Mouse (Mus musculus): ENCODE data around the gene Ccdc97. TPM values are rescaled to one million over a fixed set of nuclear protein-coding genes. Genes with fewer than 3 reads are reported as not detected.
A peak's percentile ranks its signal among the peaks of the same experiment; 100 is the strongest.

The Ccdc97 gene
- polyA plus RNA-seq (2015; fragmentation: Nextera tagmentation; extraction: Ambion mirVana), result 22.0 and 24.6 TPM in 2 replicates

- Histone ChIP-seq H3K9ac (peak within 1 kb of the TSS; percentile 74), H3K4me1 (peaks cover 18% of the 10 kb centered on the region), H3K27me3 (no peaks in the 10 kb centered on the region), H3K36me3 (peaks cover 59% of the 10 kb centered on the region), H3K4me2 (replicated peaks) (peak within 1 kb of the TSS; percentile 90), H3K9me3 (no peaks in the 10 kb centered on the region), H3K4me3 (peak within 1 kb of the TSS; percentile 66), H3K27ac (peak within 1 kb of the TSS; percentile 69; the same call in 1 of the 2 replicates)
- ATAC-seq (ENCODE audit: low FRiP score, low read depth), result peak; percentile 82
- 4% methylated on average over 32 of the region's 32 CpGs for WGBS
Observed at GRCm38 (mm10) chr7:25718788-25719417, at the start of gene Ccdc97. Ccdc97 (minus strand) TSS chr7:25719088.

- Histone ChIP-seq H3K9me3 (0 out of 2 replicates have a peak, but pooled peaks cover 6% of the 10 kb centered on the region), H3K4me1 (no peaks in the 10 kb centered on the region), H3K4me2 (replicated peaks) (no peak overlapping the region), H3K27ac (no peak overlapping the region), H3K9ac (no peak overlapping the region), H3K36me3 (peaks cover 99% of the 10 kb centered on the region), H3K27me3 (no peaks in the 10 kb centered on the region), H3K4me3 (no peak overlapping the region)
- no peak for ATAC-seq (ENCODE audit: low FRiP score, low read depth)
- 79% methylated on average over 5 of the region's 5 CpGs for WGBS
Observed at GRCm38 (mm10) chr7:25768229-25768628, 49.3 kb upstream of the Ccdc97 start.

- H3K36me3 ChIP-seq, result peaks cover 98% of the 10 kb centered on the region
- 86% methylated on average over 6 of the region's 6 CpGs for WGBS
- 0 out of 2 replicates have a peak, but pooled peaks cover 6% of the 10 kb centered on the region for H3K9me3 ChIP-seq
Observed at GRCm38 (mm10) chr7:25766108-25766507, 47.2 kb upstream of the Ccdc97 start.

GRCm38 (mm10) chr7:25764221-25764620 is 45.3 kb upstream of the Ccdc97 start:
- no peak overlapping the region for H3K9ac ChIP-seq
- no peaks in the 10 kb centered on the region for H3K4me1 ChIP-seq
- H3K27me3 ChIP-seq, result no peaks in the 10 kb centered on the region
- WGBS, result 42% methylated on average over 5 of the region's 5 CpGs
- H3K4me2 ChIP-seq (replicated peaks), result no peak overlapping the region
- H3K27ac ChIP-seq, result no peak overlapping the region
- no peak for ATAC-seq (ENCODE audit: low FRiP score, low read depth)
- H3K36me3 ChIP-seq, result peaks cover 97% of the 10 kb centered on the region
- H3K9me3 ChIP-seq, result 0 out of 2 replicates have a peak, but pooled peaks cover 6% of the 10 kb centered on the region
- H3K4me3 ChIP-seq, result no peak overlapping the region

More at GRCm38 (mm10) chr7:25766108-25766507, 47.2 kb upstream of the Ccdc97 start:
- H3K4me1 ChIP-seq, result no peaks in the 10 kb centered on the region
- no peak overlapping the region for H3K9ac ChIP-seq
- H3K4me2 ChIP-seq (replicated peaks), result no peak overlapping the region
- H3K27ac ChIP-seq, result no peak overlapping the region
- no peak overlapping the region for H3K4me3 ChIP-seq
- H3K27me3 ChIP-seq, result no peaks in the 10 kb centered on the region
- ATAC-seq (ENCODE audit: low FRiP score, low read depth), result no peak

GRCm38 (mm10) chr7:25763678-25764077 is 44.8 kb upstream of the Ccdc97 start:
- H3K4me3 ChIP-seq, result no peak overlapping the region
- H3K9ac ChIP-seq, result no peak overlapping the region
- H3K27me3 ChIP-seq, result no peaks in the 10 kb centered on the region
- H3K4me2 ChIP-seq (replicated peaks), result no peak overlapping the region
- 59% methylated on average over 11 of the region's 11 CpGs for WGBS
- no peaks in the 10 kb centered on the region for H3K4me1 ChIP-seq
- H3K27ac ChIP-seq, result no peak overlapping the region
- no peak for ATAC-seq (ENCODE audit: low FRiP score, low read depth)
- H3K9me3 ChIP-seq, result 0 out of 2 replicates have a peak, but pooled peaks cover 6% of the 10 kb centered on the region
- peaks cover 97% of the 10 kb centered on the region for H3K36me3 ChIP-seq

- H3K9me3 ChIP-seq, result no peaks in the 10 kb centered on the region
- H3K36me3 ChIP-seq, result peaks cover 85% of the 10 kb centered on the region
- no peaks in the 10 kb centered on the region for H3K27me3 ChIP-seq
- H3K4me3 ChIP-seq, result no peak overlapping the region
- H3K9ac ChIP-seq, result no peak overlapping the region
- ATAC-seq (ENCODE audit: low FRiP score, low read depth), result no peak
- H3K4me1 ChIP-seq, result no peaks in the 10 kb centered on the region
- no peak overlapping the region for H3K4me2 ChIP-seq (replicated peaks)
- WGBS, result 89% methylated on average over 10 of the region's 10 CpGs
- no peak overlapping the region for H3K27ac ChIP-seq
Observed at GRCm38 (mm10) chr7:25761354-25761753, 42.5 kb upstream of the Ccdc97 start.

GRCm38 (mm10) chr7:25756011-25756410 is 37.1 kb upstream of the Ccdc97 start:
- H3K4me3 ChIP-seq, result peak overlapping the region; percentile 99
- peak overlapping the region; percentile 89 for H3K4me2 ChIP-seq (replicated peaks)
- H3K36me3 ChIP-seq, result peaks cover 46% of the 10 kb centered on the region
- H3K27me3 ChIP-seq, result no peaks in the 10 kb centered on the region
- H3K9ac ChIP-seq, result peak overlapping the region; percentile 66
- under 1% methylated on average over 18 of the region's 18 CpGs for WGBS
- ATAC-seq (ENCODE audit: low FRiP score, low read depth), result peak; percentile 37
- no peaks in the 10 kb centered on the region for H3K9me3 ChIP-seq
- H3K4me1 ChIP-seq, result peaks cover 22% of the 10 kb centered on the region
- H3K27ac ChIP-seq, result peak overlapping the region; percentile 99

- H3K9ac ChIP-seq, result peak overlapping the region; percentile 66
- under 1% methylated on average over 15 of the region's 15 CpGs for WGBS
- peak overlapping the region; percentile 99 for H3K4me3 ChIP-seq
- ATAC-seq (ENCODE audit: low FRiP score, low read depth), result peak; percentile 52
- peak overlapping the region; percentile 89 for H3K4me2 ChIP-seq (replicated peaks)
- H3K36me3 ChIP-seq, result peaks cover 46% of the 10 kb centered on the region
- H3K27ac ChIP-seq, result peak overlapping the region; percentile 99
- H3K4me1 ChIP-seq, result peaks cover 22% of the 10 kb centered on the region
- H3K27me3 ChIP-seq, result no peaks in the 10 kb centered on the region
- no peaks in the 10 kb centered on the region for H3K9me3 ChIP-seq
Observed at GRCm38 (mm10) chr7:25755468-25755833, 36.6 kb upstream of the Ccdc97 start.

- H3K9ac ChIP-seq, result peak within 1 kb of the TSS; percentile 97
- H3K4me1 ChIP-seq, result peaks cover 22% of the 10 kb centered on the region
- peak; percentile 94 for ATAC-seq (ENCODE audit: low FRiP score, low read depth)
- no peaks in the 10 kb centered on the region for H3K27me3 ChIP-seq
- peak within 1 kb of the TSS; percentile 89 for H3K4me2 ChIP-seq (replicated peaks)
- H3K36me3 ChIP-seq, result peaks cover 44% of the 10 kb centered on the region
- H3K4me3 ChIP-seq, result peak within 1 kb of the TSS; percentile 99
- H3K27ac ChIP-seq, result peak within 1 kb of the TSS; percentile 99
- H3K9me3 ChIP-seq, result no peaks in the 10 kb centered on the region
- WGBS, result under 1% methylated on average over 55 of the region's 55 CpGs
Observed at GRCm38 (mm10) chr7:25754738-25755467, 36.0 kb upstream of the Ccdc97 start, which contains the start of gene Hnrnpul1. Hnrnpul1 (minus strand) TSS chr7:25754757.

- Histone ChIP-seq H3K4me1 (peaks cover 22% of the 10 kb centered on the region), H3K27ac (peak overlapping the region; percentile 99), H3K36me3 (peaks cover 45% of the 10 kb centered on the region), H3K9me3 (no peaks in the 10 kb centered on the region), H3K27me3 (no peaks in the 10 kb centered on the region), H3K4me3 (peak overlapping the region; percentile 99), H3K9ac (peak overlapping the region; percentile 97), H3K4me2 (replicated peaks) (peak overlapping the region; percentile 82)
- 0% methylated on average over 30 of the region's 30 CpGs for WGBS
- ATAC-seq (ENCODE audit: low FRiP score, low read depth), result no peak
Observed at GRCm38 (mm10) chr7:25754439-25754737, 35.5 kb upstream of the Ccdc97 start.

- H3K4me3 ChIP-seq, result peak overlapping the region; percentile 99
- ATAC-seq (ENCODE audit: low FRiP score, low read depth), result peak; percentile 1; the same call in 1 of the 2 replicates
- H3K36me3 ChIP-seq, result peaks cover 45% of the 10 kb centered on the region
- under 1% methylated on average over 46 of the region's 46 CpGs for WGBS
- peak overlapping the region; percentile 82 for H3K4me2 ChIP-seq (replicated peaks)
- no peaks in the 10 kb centered on the region for H3K27me3 ChIP-seq
- H3K9me3 ChIP-seq, result no peaks in the 10 kb centered on the region
- H3K4me1 ChIP-seq, result peaks cover 22% of the 10 kb centered on the region
- peak overlapping the region; percentile 97 for H3K9ac ChIP-seq
- peak overlapping the region; percentile 99 for H3K27ac ChIP-seq
Observed at GRCm38 (mm10) chr7:25753643-25754438, 35.0 kb upstream of the Ccdc97 start.

- Histone ChIP-seq H3K4me1 (peaks cover 22% of the 10 kb centered on the region), H3K9me3 (no peaks in the 10 kb centered on the region), H3K4me3 (peak overlapping the region; percentile 99), H3K27me3 (no peaks in the 10 kb centered on the region), H3K36me3 (peaks cover 45% of the 10 kb centered on the region), H3K4me2 (replicated peaks) (peak overlapping the region; percentile 82), H3K9ac (peak overlapping the region; percentile 97), H3K27ac (0 out of 2 replicates have a peak overlapping the region, but pooled peaks have one; percentile 10)
- no peak for ATAC-seq (ENCODE audit: low FRiP score, low read depth)
Observed at GRCm38 (mm10) chr7:25753076-25753475, 34.2 kb upstream of the Ccdc97 start.
